Mouse (Mus musculus): ENCODE data around the gene Mff. TPM values are rescaled to one million over a fixed set of nuclear protein-coding genes. Genes with fewer than 3 reads are reported as not detected.

The Mff gene
- total RNA-seq (2015; ENCODE audit: low replicate concordance) = 270 and 279 TPM in 2 replicates
- 328 and 353 TPM in 2 replicates for total RNA-seq (2017; ENCODE audit: low replicate concordance)

DNA sequence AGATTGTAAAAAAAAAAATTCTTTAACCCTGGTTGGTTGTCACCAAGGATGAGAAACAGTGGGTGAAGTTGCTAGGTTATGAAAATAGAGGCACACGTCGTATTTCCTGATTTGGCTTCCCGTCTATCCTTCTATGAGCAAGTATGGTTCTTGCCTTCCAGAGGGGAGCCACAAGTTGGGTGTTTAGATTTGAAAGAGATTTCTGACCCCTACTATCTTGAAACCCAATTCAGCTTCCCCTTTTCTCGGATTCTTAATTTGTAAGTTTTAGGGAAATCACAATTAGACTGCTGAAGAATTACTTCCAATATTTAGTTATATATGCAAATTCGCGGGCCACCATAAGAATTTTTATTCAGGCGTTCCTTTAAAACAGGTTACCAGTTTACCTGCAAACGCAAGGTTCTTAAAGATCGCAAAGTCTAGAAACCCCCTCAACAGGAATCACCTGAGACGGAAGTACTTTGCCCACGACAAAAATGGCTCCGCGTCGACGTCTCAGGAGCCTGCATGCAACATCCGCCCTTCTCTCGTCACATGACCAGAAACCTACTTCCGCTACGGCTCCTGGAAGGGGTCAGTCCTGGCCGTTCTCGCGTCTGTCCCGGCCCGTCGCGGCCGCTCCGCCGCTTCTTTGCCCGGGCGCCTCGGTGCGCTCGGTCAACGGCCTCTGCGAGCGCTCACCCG, at the start of gene Mff:
Gene Mff, plus strand, starts transcription at position 552 of the 687 bp plus-strand sequence.
- peak; percentile 92 for ATAC-seq (replicated peaks; ENCODE audit: low FRiP score, poor library complexity, severe bottlenecking)

DNA sequence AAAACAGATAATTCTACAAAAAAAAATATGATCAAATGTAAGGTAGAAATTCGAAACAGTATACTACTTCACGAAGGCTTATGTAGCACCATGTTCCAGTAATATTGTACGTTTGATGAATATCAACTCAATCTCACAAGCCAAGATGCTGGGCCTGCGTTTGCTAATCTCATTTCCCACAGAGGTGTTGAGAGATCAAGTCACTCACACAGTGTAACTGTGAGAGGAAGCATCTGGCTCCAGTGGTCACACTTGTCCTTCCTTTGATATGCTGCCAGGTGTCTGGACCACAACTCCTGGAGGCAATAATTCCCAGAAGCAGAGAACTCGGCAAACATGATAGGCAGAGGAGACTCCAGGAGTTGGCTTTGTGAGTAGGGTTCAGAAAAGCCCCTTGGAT, 38.4 kb upstream of the Mff start:
- ATAC-seq (replicated peaks; ENCODE audit: low FRiP score, poor library complexity, severe bottlenecking) = no peak

DNA sequence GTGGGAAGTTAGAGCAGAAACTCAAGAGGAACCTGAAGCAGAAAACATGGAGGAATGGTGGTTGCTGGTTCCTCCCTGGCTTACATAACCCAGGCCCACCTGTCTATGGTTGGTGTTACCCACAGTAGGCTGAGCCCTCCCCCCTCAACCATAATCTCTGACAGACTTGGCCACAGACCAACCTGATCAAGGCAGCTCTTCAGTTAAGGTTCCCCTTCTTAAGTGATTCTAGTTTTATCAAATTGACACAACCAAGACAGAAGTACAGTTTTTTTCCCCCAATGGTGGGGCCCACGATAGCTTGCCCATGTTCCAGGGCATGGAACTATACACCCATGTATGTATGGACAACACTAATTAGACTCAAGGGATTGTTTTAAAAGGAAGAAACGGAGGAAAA, 37.8 kb upstream of the Mff start:
- no peak for ATAC-seq (replicated peaks; ENCODE audit: low FRiP score, poor library complexity, severe bottlenecking)

DNA sequence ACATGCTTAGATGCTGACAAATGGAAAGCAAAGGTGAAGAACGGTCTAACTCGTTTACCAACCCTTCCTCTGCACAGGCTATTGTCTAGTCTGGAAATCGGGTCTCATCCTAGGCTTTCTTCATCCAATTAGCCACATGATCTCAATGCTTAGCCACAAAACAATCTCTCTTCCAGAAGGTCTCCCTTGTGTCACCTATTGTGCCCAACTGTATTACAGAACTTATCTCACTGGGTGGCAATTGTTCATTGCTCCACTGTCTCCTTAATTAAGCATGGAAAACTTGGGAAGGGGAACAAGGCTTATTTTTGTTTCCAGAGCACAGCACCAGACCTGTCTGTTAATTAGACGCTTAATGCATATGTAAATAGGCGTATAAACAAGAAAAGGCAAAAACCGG, 36.8 kb upstream of the Mff start:
- ATAC-seq (replicated peaks; ENCODE audit: low FRiP score, poor library complexity, severe bottlenecking) = no peak

DNA sequence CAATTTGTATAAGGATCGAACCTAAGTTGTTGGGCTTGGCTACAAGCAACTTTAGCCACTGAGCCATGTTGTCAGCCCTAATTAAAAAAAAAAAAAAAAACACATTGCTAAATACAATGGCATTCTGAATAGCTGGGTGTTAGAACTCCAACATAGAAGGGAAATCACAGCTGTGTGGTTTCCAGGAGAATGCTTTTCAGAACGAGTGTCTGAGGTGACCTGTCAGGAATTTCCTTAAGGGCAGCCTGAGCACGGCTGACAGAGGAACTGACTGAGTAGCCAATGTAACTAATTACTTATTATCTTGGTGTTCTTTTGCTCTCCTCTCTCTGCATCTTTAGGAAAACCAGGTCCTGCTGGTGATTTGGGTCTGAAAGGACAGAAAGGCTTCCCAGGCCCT, 28.8 kb upstream of the Mff start:
- ATAC-seq (replicated peaks; ENCODE audit: low FRiP score, poor library complexity, severe bottlenecking) = no peak

DNA sequence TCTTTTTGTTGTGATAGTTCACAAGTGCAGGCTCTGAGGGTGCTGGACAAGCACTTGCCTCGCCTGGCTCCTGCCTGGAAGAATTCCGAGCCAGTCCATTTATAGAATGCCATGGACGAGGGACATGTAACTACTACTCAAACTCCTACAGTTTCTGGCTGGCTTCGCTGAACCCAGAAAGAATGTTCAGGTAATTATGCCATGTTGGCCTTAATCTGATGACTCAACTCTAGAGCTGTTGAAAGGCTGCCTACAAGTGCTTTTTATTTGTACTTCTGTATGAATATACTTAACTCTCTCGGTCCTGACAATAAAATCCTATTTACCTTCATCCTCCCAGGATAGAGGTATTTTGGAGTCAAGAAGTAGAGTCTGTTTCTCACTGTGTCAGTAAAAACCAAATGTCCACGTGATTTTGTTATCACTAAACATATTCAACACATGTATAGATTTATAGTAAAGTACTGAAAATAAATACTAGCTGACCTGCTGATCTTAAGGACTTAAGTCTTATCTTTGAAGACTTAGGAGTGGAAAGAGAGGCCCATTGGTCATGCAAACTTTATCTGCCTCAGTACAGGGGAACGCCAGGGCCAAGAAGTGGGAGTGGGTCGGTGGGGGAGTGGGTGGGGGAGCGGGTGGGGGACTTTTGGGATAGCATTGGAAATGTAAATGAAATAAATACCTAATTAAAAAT, 6.7 kb upstream of the Mff start:
- ATAC-seq (replicated peaks; ENCODE audit: low FRiP score, poor library complexity, severe bottlenecking) = no peak

DNA sequence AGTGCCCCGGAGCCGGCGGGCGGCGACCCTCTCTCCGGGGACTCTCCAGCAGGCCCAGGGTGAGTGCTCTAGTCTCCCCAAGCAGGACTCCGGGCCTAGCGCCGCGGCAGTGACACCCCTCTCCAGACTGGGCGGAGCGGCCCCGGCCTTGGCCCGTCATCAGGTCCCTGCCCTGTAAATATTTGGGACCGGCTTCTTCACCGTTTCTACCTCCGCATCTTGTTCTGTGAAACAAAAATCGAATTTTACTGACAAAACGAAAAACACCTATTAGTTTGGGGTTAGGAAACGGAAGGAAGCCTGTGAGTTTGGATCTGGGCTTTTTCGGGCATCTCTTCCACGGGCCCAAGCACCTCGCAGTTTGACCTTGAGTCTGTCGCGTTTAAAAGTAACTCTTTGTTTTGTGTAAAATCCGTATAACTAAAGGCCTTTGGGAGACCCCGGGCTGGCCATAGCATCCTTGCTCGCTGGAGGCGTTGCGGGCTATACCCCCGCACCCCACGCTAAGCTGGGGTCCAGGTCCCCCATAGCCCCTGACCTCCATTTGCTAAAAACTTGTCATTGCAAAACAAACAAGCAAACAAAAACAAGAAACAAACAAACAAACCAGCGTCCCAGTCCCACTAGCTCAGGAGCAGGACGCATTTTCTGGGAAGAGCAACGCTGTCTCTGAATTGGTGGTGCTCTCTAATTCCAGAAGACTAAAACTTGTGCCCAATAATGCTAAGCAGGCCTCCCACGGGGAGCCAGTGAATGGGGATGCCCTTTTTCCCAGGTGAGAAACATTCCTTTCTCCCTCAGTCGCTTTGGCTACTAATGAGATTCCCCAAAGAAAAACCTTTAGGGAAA, 560 bp downstream of the Mff start:
- ATAC-seq (replicated peaks; ENCODE audit: low FRiP score, poor library complexity, severe bottlenecking) = peak; percentile 84

DNA sequence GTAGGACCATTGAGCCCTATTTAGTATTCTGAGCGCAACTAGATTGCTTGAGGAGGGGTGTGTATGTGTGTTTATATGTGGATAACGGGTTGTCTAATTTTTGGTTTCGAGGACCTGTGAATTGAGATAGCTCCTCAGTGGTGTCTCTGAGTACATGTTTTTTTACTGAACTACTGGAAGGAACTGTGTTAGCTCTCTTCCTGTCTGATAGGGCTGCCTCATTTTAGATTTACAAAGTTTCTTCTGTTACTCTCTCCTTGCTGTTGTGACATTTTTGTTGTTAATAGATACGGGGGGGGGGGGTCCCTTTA, 1.1 kb downstream of the Mff start:
- peak; percentile 80 for ATAC-seq (replicated peaks; ENCODE audit: low FRiP score, poor library complexity, severe bottlenecking)

DNA sequence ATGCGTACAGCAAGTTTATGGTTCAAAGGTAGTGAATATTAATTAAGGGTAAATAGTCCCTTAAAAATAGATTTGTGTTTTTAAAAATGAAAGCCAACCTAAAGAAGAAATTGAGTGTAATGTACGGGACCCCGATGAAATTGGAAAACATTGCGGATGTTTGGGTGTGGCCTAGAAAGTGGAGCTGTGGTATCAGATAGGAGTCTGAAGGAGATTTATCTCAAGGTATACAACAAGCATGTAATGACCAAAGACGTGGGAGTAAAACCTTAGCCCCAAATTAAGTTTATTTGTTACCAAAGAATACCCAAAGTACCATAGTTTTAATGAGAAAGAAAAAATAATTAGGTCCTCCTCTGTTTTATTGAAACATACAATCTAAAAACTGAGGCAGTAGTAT, 1.8 kb downstream of the Mff start:
- no peak for ATAC-seq (replicated peaks; ENCODE audit: low FRiP score, poor library complexity, severe bottlenecking)

DNA sequence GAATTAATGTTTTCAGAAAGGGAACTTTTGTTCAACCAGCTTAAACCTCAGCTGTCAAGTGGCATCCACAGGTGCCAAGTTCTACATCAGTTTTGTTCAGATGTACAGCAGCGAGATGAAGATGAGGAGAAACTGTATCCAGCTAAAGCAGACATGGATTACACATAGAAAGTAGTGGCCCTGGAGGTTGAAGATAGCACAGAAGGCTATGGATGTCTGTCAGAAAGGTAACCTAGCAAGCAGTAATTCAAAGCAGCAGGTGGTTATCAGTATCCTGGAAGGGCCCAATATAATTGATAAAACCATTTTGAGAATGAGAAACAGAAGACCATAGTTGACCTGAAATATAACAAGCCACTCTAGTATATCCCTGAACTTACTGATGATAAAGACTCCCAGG, 8.7 kb downstream of the Mff start:
- ATAC-seq (replicated peaks; ENCODE audit: low FRiP score, poor library complexity, severe bottlenecking) = no peak

DNA sequence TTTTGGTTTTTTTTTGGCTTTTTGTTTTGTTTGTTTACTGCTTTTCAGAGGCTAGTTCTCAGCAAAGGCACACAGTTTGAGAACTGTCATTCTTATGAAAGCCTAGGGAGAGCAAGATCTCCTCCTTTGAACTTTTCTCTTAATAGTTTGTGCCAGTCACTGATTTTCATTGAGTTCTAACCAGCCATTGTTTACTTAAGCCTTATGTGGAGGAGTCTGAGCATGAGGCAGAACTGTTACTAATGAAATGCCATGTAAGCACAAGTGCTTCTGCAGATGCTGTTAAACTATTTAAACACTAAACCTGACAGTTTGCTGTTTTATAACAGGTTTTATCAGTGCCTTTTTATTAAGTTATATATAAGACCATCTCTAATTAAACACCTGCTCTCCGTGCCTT, 13.4 kb downstream of the Mff start:
- no peak for ATAC-seq (replicated peaks; ENCODE audit: low FRiP score, poor library complexity, severe bottlenecking)

DNA sequence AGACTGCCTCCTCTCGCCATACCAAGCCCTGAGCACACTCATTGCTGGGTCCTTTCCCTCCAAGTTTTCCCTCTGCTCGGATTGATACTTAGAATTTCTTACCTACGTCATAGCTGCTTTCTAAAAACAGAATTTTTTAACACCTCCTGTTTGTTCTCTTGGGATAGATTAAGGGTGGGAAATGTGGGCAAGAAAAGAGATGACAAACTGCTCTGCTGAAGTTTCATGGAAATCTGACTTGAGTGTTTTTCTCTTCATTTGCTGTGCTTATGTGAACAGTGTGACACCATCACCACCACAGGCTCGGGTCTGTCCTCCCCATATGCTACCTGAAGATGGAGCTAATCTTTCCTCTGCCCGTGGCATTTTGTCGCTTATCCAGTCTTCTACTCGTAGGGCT, 16.8 kb downstream of the Mff start:
- no peak for ATAC-seq (replicated peaks; ENCODE audit: low FRiP score, poor library complexity, severe bottlenecking)

DNA sequence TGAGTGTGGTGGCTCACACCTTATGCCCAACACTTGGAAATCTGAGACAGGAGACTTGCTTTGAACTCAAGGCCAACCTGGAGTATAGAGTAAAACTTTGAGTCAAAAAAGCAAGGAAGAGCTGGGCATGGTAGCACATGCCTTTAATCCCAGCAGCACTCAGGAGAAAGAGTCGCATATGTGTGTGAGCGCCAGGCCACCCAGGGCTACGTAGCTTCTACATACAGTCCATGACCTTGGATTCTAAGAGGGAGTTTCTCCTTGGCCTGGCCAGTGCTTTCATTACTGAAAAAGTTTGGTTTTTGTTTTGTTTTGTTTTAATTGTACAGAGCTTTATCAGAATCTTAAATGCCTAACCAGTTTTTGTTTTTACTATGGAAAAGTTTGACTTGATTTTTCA, 19.3 kb downstream of the Mff start:
- no peak for ATAC-seq (replicated peaks; ENCODE audit: low FRiP score, poor library complexity, severe bottlenecking)

DNA sequence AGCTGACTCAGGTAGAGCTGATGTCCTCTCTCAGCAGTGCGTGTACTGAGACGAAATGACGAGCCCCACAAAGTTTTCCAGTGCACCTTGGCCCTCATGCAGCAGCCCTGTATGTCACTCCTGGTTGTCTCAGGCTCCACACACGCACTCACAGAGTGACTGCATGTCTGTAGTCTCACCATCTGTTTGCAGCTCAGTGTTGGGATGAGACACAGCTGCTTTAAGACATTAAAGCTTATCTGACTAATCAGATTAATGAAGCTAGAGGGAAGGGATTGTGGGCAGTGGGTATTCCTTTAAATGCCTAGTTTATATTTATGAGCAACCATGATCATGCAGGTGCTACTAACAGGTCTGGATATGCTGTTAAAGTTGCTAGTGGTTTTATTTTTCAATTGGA, 21.7 kb downstream of the Mff start:
- ATAC-seq (replicated peaks; ENCODE audit: low FRiP score, poor library complexity, severe bottlenecking) = no peak

DNA sequence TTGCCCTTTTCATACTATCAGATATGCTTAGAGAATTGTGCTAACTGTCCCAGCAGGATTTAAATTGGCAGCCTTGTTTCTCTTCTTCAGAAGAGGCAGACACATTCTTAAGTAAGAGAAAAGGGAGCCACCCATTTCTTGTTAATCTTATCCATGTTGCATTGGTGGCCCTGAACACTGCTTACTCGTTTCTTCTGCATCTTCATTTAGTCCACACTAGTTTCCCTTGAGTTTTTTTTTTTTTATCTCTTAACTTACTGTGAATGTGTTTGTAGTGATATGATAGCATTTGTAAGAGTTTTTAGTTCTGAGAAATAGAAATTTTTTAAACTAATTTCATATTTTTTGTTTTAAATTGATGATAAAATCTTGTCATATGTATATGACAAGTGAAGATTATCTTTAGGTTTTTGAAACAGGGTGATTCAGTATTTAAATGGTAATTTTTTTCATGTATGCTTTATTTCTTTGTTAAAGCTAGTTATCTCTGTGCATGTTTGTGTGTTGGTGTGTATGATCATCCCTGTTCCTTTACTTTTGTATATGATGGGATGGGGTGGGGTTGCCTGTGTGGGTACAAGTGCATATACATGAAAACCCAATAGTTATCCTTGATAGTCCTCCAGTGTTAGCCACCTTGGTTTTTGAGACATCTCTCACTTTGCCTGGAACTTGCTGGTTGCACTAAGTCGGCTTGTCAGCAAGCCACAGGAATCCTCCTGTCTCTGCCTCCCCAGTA, 23.2 kb downstream of the Mff start:
- ATAC-seq (replicated peaks; ENCODE audit: low FRiP score, poor library complexity, severe bottlenecking) = no peak

DNA sequence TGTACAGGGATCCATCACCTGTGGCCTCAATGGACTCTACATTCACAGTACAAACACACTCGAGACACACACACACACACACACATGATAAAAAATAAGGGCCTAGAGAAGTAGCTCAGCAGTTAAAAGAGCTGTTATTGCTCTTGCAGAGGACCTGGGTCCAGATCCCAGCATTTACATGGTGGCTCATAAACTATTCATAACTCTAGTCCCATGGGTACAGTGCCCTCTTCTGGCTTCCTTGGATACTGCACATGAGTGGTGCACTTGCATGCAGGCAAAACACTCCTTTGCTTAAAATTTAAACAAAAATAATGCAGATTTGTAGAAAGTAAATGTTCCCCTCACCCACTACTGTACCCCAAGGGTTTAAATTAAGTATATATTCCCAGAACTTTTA, 34.8 kb downstream of the Mff start:
- peak; percentile 75 for ATAC-seq (replicated peaks; ENCODE audit: low FRiP score, poor library complexity, severe bottlenecking)

DNA sequence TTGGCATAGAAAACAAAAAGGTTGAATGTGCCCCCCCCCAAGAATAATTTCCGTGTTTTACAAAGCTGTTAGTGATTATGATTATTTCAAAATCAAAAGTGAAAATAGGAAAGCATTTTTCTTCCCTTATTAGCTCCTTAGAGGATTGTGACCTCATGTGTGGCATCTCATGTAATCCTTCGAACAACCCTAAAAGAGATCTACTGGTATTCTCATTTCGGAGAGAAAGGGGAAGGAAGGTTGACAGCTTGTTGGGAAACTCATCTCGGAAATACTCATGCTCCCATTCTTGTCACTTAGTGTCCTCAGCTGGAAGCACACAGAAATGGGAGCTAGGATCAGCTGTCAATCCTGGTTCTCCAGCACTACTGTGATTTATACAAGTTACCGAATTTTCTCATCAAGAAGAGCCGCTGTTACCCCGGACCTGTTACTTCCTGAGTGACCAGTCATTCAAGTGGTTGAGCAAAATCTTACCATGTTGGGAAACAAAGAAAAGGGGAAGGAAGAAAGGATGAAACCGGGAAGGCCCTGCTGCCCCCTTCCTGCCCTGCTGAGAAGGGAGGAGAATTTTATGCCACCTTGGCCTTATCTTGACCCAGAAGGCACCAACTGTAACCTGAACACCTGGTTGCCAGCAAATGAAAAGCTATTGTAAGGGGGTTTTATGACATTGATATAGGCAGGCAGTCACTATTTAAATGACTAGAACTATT, 36.9 kb downstream of the Mff start:
- no peak for ATAC-seq (replicated peaks; ENCODE audit: low FRiP score, poor library complexity, severe bottlenecking)

DNA sequence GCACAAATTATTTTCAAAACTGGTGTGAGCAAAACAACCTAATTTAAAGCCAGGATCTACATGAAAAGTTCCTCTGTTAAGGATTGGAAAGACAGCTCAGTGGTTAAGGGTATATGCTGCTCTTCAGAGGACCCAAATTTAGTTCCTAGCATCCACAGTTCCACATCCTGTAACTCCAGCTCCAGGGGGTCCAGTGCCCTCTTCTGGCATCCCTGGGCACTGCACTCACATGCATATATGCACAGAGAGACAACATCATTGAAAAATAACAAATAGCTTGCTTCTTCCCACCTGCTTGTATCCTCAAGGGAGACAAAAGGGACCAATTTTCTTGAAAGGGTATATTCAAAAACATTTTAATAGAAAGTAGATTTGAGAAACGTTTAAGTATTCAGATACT, 37.6 kb downstream of the Mff start:
- no peak for ATAC-seq (replicated peaks; ENCODE audit: low FRiP score, poor library complexity, severe bottlenecking)

DNA sequence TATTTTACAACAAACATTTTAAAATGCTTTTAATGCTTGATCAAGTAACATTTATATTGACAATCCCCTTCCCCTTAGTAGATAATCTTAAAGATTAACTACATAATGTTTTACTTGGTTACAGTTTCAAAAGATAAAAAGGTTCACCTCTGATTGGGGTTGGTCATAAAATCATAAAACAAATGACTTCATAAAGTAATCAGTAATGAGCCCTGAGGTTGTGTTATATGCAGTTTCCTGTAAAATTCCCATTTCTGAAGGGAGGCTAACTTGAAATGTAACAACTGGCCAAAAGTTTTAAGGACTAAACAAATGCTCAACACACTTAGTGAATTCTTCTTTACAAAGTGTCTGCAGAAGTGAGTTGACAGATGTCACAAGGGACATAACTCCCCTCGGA, 41.5 kb downstream of the Mff start:
- no peak for ATAC-seq (replicated peaks; ENCODE audit: low FRiP score, poor library complexity, severe bottlenecking)

DNA sequence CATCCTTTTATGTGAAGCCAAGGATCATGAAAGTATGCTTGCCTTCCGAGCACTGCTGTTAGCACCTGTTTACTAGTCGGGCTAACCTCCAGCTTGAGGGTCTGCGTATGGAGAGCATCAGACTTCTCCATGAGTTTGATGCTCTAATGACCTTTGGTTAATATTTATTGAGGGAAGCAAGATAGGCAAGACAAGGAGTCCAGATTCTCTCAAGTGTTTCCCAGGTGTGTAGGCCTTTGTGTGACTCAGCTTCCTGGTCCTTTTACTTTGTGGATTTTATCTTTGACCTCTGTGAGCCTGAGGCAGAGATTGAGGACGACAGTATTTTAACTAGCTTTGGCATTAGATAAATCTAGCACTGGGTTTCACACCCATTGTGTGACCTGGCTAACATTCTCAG, 42.0 kb downstream of the Mff start:
- ATAC-seq (replicated peaks; ENCODE audit: low FRiP score, poor library complexity, severe bottlenecking) = no peak

Measured in erythroblast, adult 5-6 weeks (primary cell).